Mouse (Mus musculus): ENCODE data around the gene Elovl6. TPM values are rescaled to one million over a fixed set of nuclear protein-coding genes. Genes with fewer than 3 reads are reported as not detected.

The Elovl6 gene
- polyA plus RNA-seq, 1 experiment, result 1.6 TPM

GRCm38 (mm10) chr3:129561011-129561410, 28.9 kb downstream of the Elovl6 start:
- H3K4me1 ChIP-seq (ENCODE audit: control insufficient read depth, insufficient read depth, low read length), result no peaks in the 10 kb centered on the region
- no peak overlapping the region for H3K4me3 ChIP-seq (ENCODE audit: insufficient read depth, low read length)
- TF ChIP-seq CTCF (IDR thresholded peaks at IDR 0.05; ENCODE audit: low read depth, low read length), result no peak
- TF ChIP-seq POLR2A (IDR thresholded peaks at IDR 0.05; ENCODE audit: borderline replicate concordance, low read depth, low read length), result no peak
- H3K27ac ChIP-seq (ENCODE audit: insufficient read depth, low read depth, low read length), result no peak overlapping the region

- no peak for TF ChIP-seq POLR2A (IDR thresholded peaks at IDR 0.05; ENCODE audit: borderline replicate concordance, low read depth, low read length)
- TF ChIP-seq CTCF (IDR thresholded peaks at IDR 0.05; ENCODE audit: low read depth, low read length), result no peak
- no peak overlapping the region for H3K4me3 ChIP-seq (ENCODE audit: insufficient read depth, low read length)
- no peak overlapping the region for H3K27ac ChIP-seq (ENCODE audit: insufficient read depth, low read depth, low read length)
- no peaks in the 10 kb centered on the region for H3K4me1 ChIP-seq (ENCODE audit: control insufficient read depth, insufficient read depth, low read length)
Observed at GRCm38 (mm10) chr3:129561853-129562252, 29.7 kb downstream of the Elovl6 start.

GRCm38 (mm10) chr3:129562411-129562810, 30.3 kb downstream of the Elovl6 start:
- Histone ChIP-seq H3K27ac (ENCODE audit: insufficient read depth, low read depth, low read length) (no peak overlapping the region), H3K4me3 (ENCODE audit: insufficient read depth, low read length) (no peak overlapping the region), H3K4me1 (ENCODE audit: control insufficient read depth, insufficient read depth, low read length) (no peaks in the 10 kb centered on the region)
- TF ChIP-seq CTCF (IDR thresholded peaks at IDR 0.05; ENCODE audit: low read depth, low read length), result no peak
- TF ChIP-seq POLR2A (IDR thresholded peaks at IDR 0.05; ENCODE audit: borderline replicate concordance, low read depth, low read length), result no peak

- Histone ChIP-seq H3K4me3 (ENCODE audit: insufficient read depth, low read length) (no peak overlapping the region), H3K27ac (ENCODE audit: insufficient read depth, low read depth, low read length) (no peak overlapping the region), H3K4me1 (ENCODE audit: control insufficient read depth, insufficient read depth, low read length) (no peaks in the 10 kb centered on the region)
- TF ChIP-seq POLR2A (IDR thresholded peaks at IDR 0.05; ENCODE audit: borderline replicate concordance, low read depth, low read length), result no peak
- no peak for TF ChIP-seq CTCF (IDR thresholded peaks at IDR 0.05; ENCODE audit: low read depth, low read length)
Observed at GRCm38 (mm10) chr3:129563807-129564206, 31.7 kb downstream of the Elovl6 start.

GRCm38 (mm10) chr3:129564852-129565251, 32.7 kb downstream of the Elovl6 start:
- no peak for TF ChIP-seq CTCF (IDR thresholded peaks at IDR 0.05; ENCODE audit: low read depth, low read length)
- no peak for TF ChIP-seq POLR2A (IDR thresholded peaks at IDR 0.05; ENCODE audit: borderline replicate concordance, low read depth, low read length)
- Histone ChIP-seq H3K4me3 (ENCODE audit: insufficient read depth, low read length) (no peak overlapping the region), H3K27ac (ENCODE audit: insufficient read depth, low read depth, low read length) (no peak overlapping the region), H3K4me1 (ENCODE audit: control insufficient read depth, insufficient read depth, low read length) (no peaks in the 10 kb centered on the region)

- no peaks in the 10 kb centered on the region for H3K4me1 ChIP-seq (ENCODE audit: control insufficient read depth, insufficient read depth, low read length)
- no peak overlapping the region for H3K4me3 ChIP-seq (ENCODE audit: insufficient read depth, low read length)
- no peak overlapping the region for H3K27ac ChIP-seq (ENCODE audit: insufficient read depth, low read depth, low read length)
- no peak for TF ChIP-seq CTCF (IDR thresholded peaks at IDR 0.05; ENCODE audit: low read depth, low read length)
- TF ChIP-seq POLR2A (IDR thresholded peaks at IDR 0.05; ENCODE audit: borderline replicate concordance, low read depth, low read length), result no peak
Observed at GRCm38 (mm10) chr3:129565458-129565857, 33.3 kb downstream of the Elovl6 start.

- Histone ChIP-seq H3K4me1 (ENCODE audit: control insufficient read depth, insufficient read depth, low read length) (no peaks in the 10 kb centered on the region), H3K4me3 (ENCODE audit: insufficient read depth, low read length) (no peak overlapping the region), H3K27ac (ENCODE audit: insufficient read depth, low read depth, low read length) (no peak overlapping the region)
- TF ChIP-seq CTCF (IDR thresholded peaks at IDR 0.05; ENCODE audit: low read depth, low read length) (no peak), POLR2A (IDR thresholded peaks at IDR 0.05; ENCODE audit: borderline replicate concordance, low read depth, low read length) (no peak)
Observed at GRCm38 (mm10) chr3:129566013-129566412, 33.9 kb downstream of the Elovl6 start.

GRCm38 (mm10) chr3:129566876-129567275, 34.7 kb downstream of the Elovl6 start:
- H3K4me1 ChIP-seq (ENCODE audit: control insufficient read depth, insufficient read depth, low read length), result no peaks in the 10 kb centered on the region
- no peak overlapping the region for H3K4me3 ChIP-seq (ENCODE audit: insufficient read depth, low read length)
- TF ChIP-seq CTCF (IDR thresholded peaks at IDR 0.05; ENCODE audit: low read depth, low read length) (no peak), POLR2A (IDR thresholded peaks at IDR 0.05; ENCODE audit: borderline replicate concordance, low read depth, low read length) (no peak)
- H3K27ac ChIP-seq (ENCODE audit: insufficient read depth, low read depth, low read length), result no peak overlapping the region

- TF ChIP-seq POLR2A (IDR thresholded peaks at IDR 0.05; ENCODE audit: borderline replicate concordance, low read depth, low read length) (no peak), CTCF (IDR thresholded peaks at IDR 0.05; ENCODE audit: low read depth, low read length) (no peak)
- peaks cover 8% of the 10 kb centered on the region for H3K4me1 ChIP-seq (ENCODE audit: control insufficient read depth, insufficient read depth, low read length)
- no peak overlapping the region for H3K4me3 ChIP-seq (ENCODE audit: insufficient read depth, low read length)
- H3K27ac ChIP-seq (ENCODE audit: insufficient read depth, low read depth, low read length), result no peak overlapping the region
Observed at GRCm38 (mm10) chr3:129568506-129568905, 36.4 kb downstream of the Elovl6 start.

GRCm38 (mm10) chr3:129570989-129571388, 38.8 kb downstream of the Elovl6 start:
- H3K4me3 ChIP-seq (ENCODE audit: insufficient read depth, low read length), result no peak overlapping the region
- TF ChIP-seq CTCF (IDR thresholded peaks at IDR 0.05; ENCODE audit: low read depth, low read length) (no peak), POLR2A (IDR thresholded peaks at IDR 0.05; ENCODE audit: borderline replicate concordance, low read depth, low read length) (no peak)
- no peak overlapping the region for H3K27ac ChIP-seq (ENCODE audit: insufficient read depth, low read depth, low read length)
- peaks cover 19% of the 10 kb centered on the region for H3K4me1 ChIP-seq (ENCODE audit: control insufficient read depth, insufficient read depth, low read length)

- no peak for TF ChIP-seq POLR2A (IDR thresholded peaks at IDR 0.05; ENCODE audit: borderline replicate concordance, low read depth, low read length)
- TF ChIP-seq CTCF (IDR thresholded peaks at IDR 0.05; ENCODE audit: low read depth, low read length), result no peak
- Histone ChIP-seq H3K4me3 (ENCODE audit: insufficient read depth, low read length) (no peak overlapping the region), H3K27ac (ENCODE audit: insufficient read depth, low read depth, low read length) (no peak overlapping the region), H3K4me1 (ENCODE audit: control insufficient read depth, insufficient read depth, low read length) (peaks cover 21% of the 10 kb centered on the region)
Observed at GRCm38 (mm10) chr3:129571642-129572041, 39.5 kb downstream of the Elovl6 start.
